Mouse (Mus musculus) liver, adult 10 weeks (tissue): ENCODE measurements around the gene Slc25a45. TPM values are rescaled to one million over a fixed set of nuclear protein-coding genes. Genes with fewer than 3 reads are reported as not detected.

Experiments used
- polyA plus RNA-seq: library from polyadenylated mRNA; stranded (reverse); fragments of 350-450 nt; fragmentation: Illumina TruSeq; extraction: RNeasy Lipid Tissue Mini Kit (QIAGEN cat#74804); gene quantifications from one replicate; pipeline ENCODE4 v1.2.3, GENCODE M21; 2014; ENCODE audit warnings: low read depth, low replicate concordance

Gene Slc25a45
- polyA plus RNA-seq: 7.7 TPM

GRCm38 (mm10) chr19:5877618-5878361 is at the start of gene Slc25a45:
Gene Slc25a45 (plus strand): TSS chr19:5877808.

GRCm38 (mm10) chr19:5874969-5875480 is 2.6 kb upstream of the Slc25a45 start, which contains the start of gene Frmd8:
Gene Frmd8 (minus strand): TSS chr19:5875274.

GRCm38 (mm10) chr19:5894002-5894678 is 16.5 kb downstream of the Slc25a45 start, which contains the start of gene Tigd3:
Gene Tigd3 (minus strand): TSS chr19:5894149.

GRCm38 (mm10) chr19:5913007-5913719 is 35.6 kb downstream of the Slc25a45 start, which contains the start of gene Dpf2:
Gene Dpf2 (minus strand): TSS chr19:5913010.

GRCm38 (mm10) chr19:5924713-5925093 is 47.1 kb downstream of the Slc25a45 start, which contains the start of gene Cdc42ep2:
Gene Cdc42ep2 (minus strand): TSS chr19:5924816.

Other genes starting within 250 kb of the Slc25a45 start
- gene Rela, start 240.3 kb upstream of the Slc25a45 start, polyA plus RNA-seq: 2.4 TPM
- gene Sipa1, start 214.1 kb upstream of the Slc25a45 start, polyA plus RNA-seq: 0.16 TPM
- gene Map3k11, start 189.1 kb upstream of the Slc25a45 start, polyA plus RNA-seq: 0.16 TPM
- 0.37 TPM for gene Pcnx3, start 188.9 kb upstream of the Slc25a45 start, polyA plus RNA-seq
- not detected for gene Kcnk7, start 173.4 kb upstream of the Slc25a45 start, polyA plus RNA-seq
- 0.69 TPM for gene Ehbp1l1, start 151.5 kb upstream of the Slc25a45 start, polyA plus RNA-seq
- 0.45 TPM for gene Fam89b, start 148.2 kb upstream of the Slc25a45 start, polyA plus RNA-seq
- 0.32 TPM for gene Ltbp3, start 136.9 kb upstream of the Slc25a45 start, polyA plus RNA-seq
- gene Scyl1, start 106.4 kb upstream of the Slc25a45 start, polyA plus RNA-seq: 1.4 TPM
- gene Frmd8, start 2.5 kb upstream of the Slc25a45 start, polyA plus RNA-seq: 1.5 TPM
- not detected for gene Tigd3, start 16.3 kb downstream of the Slc25a45 start, polyA plus RNA-seq
- 7.4 TPM for gene Dpf2, start 35.2 kb downstream of the Slc25a45 start, polyA plus RNA-seq
- gene Cdc42ep2, start 47.0 kb downstream of the Slc25a45 start, polyA plus RNA-seq: 0.56 TPM
- 2.9 TPM for gene Pola2, start 86.4 kb downstream of the Slc25a45 start, polyA plus RNA-seq
- gene Slc22a20, start 108.3 kb downstream of the Slc25a45 start, polyA plus RNA-seq: not detected
- gene Capn1, start 138.1 kb downstream of the Slc25a45 start, polyA plus RNA-seq: 0.82 TPM
- gene Syvn1, start 168.8 kb downstream of the Slc25a45 start, polyA plus RNA-seq: 2.7 TPM
- 28.1 TPM for gene Mrpl49, start 180.0 kb downstream of the Slc25a45 start, polyA plus RNA-seq
- 75.1 TPM for gene Fau, start 180.0 kb downstream of the Slc25a45 start, polyA plus RNA-seq
- gene Znhit2, start 183.4 kb downstream of the Slc25a45 start, polyA plus RNA-seq: not detected
- 28.5 TPM for gene Tm7sf2, start 190.6 kb downstream of the Slc25a45 start, polyA plus RNA-seq
- gene Vps51, start 199.4 kb downstream of the Slc25a45 start, polyA plus RNA-seq: 4.6 TPM
- not detected for gene Tmem262, start 202.2 kb downstream of the Slc25a45 start, polyA plus RNA-seq
- not detected for gene Gm28374, start 204.4 kb downstream of the Slc25a45 start, polyA plus RNA-seq
- gene Zfpl1, start 207.1 kb downstream of the Slc25a45 start, polyA plus RNA-seq: 1.1 TPM
- gene Cdca5, start 207.2 kb downstream of the Slc25a45 start, polyA plus RNA-seq: not detected
- not detected for gene AC131692.1, start 216.6 kb downstream of the Slc25a45 start, polyA plus RNA-seq
- gene Naaladl1, start 228.0 kb downstream of the Slc25a45 start, polyA plus RNA-seq: not detected
- gene Sac3d1, start 240.8 kb downstream of the Slc25a45 start, polyA plus RNA-seq: 1.0 TPM